Mouse (Mus musculus) fat pad, adult 2 months (tissue): ENCODE measurements around the gene Akap13.
"Not testable (repeated sequence)": the region's sequence is repeated elsewhere in the genome, so short reads cannot be mapped to it uniquely, and the experiment has no call there.

Source experiments
- DNase-seq: peaks from one replicate; pipeline ENCODE4 v3.0.0-alpha.2; 2011; ENCODE audit warnings: low read depth, low spot score; ENCODE audit errors: extremely low read depth

The Akap13 gene

DNA sequence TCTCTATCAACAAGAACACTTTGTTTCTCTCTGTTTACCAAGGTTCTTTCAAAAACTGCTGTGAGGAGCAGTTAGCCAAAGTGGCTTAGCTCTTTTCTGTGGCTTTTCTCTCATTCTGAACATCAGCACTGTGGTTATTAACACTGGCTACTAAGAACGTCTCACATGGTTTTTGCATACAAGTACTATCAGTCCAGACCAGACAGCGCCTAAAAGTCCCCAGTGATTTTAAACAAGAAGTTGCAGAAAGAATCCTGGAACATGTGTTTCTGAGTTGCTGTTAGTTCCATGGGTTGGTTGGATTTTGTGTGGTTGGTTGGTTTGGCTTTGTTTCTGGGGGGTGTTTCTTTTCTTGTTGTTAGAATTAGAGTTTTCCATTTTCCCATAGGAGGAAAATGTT, 257.5 kb downstream of the Akap13 start:
- no peak for DNase-seq

DNA sequence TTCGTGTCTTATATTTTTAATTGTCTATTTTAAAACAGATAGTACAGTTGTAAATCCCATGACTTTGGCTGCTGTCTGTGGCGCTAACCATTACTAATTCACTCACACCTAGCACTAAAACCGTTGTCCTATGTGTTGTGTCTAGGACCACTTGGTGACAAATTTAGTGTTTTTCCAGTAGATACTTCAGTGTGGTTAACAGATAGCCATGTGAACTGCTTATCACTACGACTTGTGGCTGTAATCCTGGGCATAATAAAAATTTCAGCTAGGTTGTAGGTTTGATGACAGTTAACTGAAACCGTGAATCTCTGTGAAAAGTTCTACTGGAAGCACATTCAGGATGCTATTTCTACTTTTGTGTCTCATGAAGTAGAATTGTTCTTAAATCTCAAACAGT, 258.6 kb downstream of the Akap13 start:
- DNase-seq: no peak

DNA sequence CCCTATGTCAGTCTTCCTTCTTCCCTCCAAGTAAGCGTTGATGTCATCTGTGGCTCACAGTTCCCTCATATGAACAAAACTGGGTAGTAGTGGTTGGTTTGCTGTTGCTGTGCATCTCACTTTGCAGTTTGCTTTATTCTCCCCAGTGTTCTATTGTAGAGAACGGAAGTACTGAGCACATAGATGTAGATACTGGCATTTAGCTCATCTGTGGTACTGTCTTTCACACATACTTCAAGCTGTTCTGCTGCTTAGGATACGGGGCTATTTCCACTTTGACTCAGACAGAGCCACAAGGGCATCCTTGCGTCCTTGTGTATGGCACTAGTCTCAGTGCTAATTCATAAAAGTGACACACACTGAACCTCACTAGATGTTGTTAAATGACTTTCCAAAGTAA, 259.7 kb downstream of the Akap13 start:
- no peak for DNase-seq

DNA sequence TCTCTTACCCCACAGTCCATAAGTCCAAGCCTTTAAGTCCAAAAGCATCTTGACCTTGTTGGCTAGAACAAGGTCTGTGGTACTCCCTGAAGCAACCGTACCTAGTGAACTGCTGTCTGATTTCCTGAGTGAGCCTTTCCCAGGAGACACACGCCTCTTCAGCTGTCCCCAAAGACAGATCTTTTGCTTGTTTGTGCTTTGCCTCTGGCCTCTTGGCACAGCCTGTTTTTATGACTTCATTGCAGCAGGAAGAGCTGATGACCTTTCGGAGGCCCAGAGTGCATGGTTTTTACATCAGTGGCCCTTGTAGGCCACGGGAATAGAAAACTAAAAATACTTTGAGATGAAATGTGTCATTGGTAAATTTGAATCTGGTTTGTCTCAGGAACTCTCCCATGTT, 260.6 kb downstream of the Akap13 start:
- peak; percentile 16 for DNase-seq

DNA sequence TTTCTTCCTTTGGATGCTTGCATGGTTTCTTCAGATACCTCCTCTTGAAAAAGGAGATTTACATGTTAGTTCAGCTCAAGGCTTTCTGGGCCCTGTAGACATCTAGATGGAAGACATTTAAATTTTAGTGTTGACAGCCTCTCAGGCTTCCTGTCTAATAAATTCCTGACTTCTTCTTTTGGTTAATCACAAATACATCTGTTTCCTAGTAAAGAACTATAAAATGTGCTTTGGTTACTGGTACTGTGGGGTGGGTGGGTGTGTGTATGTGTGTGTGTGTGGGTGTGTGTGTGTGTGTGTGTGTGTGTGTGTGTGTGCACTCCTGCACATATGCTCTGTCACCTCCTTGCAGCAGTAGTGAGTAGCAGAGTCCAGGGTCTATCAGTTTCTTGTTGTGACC, 262.0 kb downstream of the Akap13 start:
- DNase-seq: no peak

DNA sequence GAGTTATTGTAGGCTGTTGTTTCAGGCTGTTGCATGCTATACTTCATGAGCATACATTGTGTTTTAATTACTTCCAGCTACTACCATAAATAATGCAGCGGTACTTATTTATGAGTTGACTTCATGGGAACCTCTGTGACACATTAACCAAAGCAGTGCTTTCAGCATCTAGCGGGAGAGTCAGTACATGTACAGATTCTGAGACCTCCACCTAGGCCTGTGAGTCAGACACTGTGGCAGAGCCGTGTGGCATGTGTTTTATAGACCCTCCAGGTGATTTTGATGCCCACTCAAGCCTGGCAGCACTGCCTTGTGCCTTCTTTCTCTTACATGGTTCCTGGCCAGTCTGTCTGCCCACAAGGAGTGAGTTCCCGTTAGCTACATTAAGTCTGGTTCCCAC, 266.0 kb downstream of the Akap13 start:
- no peak for DNase-seq

DNA sequence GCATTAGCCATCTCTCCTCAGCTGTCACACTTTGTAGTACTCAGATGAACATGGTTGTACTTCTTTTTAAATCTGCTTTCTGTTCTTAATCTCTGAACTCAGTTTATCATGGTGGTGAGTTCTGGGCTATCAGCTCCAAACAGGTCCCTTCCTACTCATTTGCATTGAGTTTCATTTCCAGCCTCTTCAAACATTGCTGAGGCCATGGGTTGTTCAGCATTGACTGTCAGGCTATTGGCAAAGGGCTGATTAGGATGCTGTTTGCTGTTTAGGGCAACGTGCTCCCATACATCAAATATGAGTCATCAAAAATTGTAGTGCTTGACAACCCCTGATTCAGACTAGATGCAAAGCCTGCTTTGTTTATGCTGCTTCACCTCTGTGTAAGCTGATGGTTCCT, 268.7 kb downstream of the Akap13 start:
- DNase-seq: no peak

- no peak for DNase-seq
Observed at GRCm38 (mm10) chr7:75725899-75726298, 270.6 kb downstream of the Akap13 start.

DNA sequence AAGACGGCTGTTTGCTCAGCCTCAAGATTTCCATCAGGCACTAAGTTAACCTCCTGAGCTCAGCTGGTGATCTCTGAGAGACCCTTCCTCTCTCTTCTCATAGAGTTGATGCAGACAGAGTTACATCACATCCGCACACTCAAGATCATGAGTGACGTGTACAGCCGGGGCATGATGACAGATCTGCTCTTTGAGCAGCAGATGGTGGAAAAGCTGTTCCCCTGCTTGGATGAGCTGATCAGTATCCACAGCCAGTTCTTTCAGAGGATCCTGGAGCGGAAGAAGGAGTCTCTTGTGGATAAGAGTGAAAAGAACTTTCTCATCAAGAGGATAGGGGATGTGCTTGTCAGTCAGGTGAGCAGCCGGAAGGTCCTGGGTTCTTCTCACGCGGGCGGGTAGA, 271.5 kb downstream of the Akap13 start:
- no peak for DNase-seq

DNA sequence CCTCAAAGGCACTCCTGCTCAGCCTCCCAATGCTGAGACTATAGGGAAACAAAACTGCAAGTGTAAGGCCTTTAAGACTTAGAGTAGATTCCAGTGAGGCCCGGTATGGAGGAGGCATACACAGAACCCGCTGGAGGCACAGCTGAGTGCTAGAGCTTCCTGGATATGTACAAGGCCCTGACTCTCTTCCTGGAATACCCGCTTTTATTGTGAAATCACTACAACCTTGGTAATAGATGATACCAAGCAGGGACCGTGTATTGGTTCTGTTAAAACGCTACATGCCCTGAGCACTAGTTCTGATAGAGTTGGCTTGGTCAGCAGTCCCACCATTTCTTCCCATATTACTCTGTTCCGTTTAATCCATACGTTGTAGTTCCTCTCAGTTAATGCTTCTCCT, 274.3 kb downstream of the Akap13 start:
- no peak for DNase-seq

DNA sequence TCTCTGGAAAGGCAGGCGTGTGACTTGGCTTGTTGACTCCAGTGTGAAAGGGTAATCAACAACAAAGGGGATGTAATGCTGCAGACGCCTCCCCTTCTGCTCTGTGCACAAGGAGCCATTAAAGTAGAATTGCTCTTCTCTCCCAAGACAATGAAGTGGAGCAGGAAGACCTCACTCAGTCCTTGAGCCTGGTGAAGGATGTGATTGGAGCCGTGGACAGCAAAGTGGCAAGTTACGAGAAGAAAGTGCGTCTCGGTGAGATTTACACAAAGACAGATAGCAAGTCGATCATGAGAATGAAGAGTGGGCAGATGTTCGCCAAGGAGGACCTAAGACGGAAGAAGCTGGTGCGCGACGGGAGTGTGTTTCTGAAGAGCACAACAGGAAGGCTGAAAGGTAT, 274.9 kb downstream of the Akap13 start:
- no peak for DNase-seq

- DNase-seq: no peak
Observed at GRCm38 (mm10) chr7:75731951-75732350, 276.6 kb downstream of the Akap13 start.

DNA sequence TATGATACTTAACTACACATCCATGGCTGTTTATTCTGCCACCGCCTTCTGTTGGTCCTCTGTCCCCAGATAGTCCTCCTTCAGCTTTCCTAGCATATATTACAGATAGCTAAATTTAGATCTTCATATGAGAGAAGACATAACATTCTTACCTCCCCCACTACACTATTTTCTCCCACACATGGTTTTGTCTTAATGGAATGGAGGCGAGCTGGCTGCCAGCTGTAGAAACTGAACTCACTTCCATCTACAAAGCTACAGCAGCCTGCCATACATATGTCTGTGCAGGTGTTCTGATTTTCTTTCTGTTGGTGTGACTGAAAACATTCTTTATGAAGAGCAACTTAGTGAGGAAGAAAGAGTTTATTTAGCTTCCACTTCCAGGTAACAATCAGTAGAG, 277.8 kb downstream of the Akap13 start:
- DNase-seq: no peak

DNA sequence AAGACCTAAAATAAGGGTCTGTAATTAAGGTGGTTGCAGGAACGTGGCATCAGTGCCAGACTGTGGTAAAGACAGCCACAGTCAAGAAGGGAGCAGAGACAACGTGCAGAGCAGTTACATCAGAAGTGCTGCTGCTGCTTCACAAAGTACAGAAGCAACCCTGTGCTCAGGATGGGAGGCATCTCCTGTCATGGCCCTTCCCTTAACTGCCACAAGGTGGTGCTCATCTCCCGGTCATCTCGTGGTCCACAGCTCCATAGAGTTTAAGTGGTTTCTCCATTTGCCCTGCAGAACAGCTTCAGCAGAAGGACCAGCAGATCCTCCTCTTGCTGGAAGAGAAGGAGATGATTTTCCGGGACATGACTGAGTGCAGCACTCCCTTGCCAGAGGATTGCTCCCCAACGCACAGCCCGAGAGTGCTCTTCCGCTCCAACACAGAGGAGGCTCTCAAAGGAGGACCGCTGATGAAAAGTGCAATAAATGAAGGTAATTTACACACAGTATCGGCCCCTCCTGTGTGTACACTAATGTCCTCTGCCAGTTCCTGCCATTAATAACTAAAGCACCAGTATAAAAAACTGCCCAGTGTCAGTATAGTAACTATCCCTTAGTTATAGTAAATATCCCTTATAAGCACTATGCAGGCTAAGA, 283.9 kb downstream of the Akap13 start:
- DNase-seq: no peak

- DNase-seq: no peak
Observed at GRCm38 (mm10) chr7:75744528-75744927, 289.2 kb downstream of the Akap13 start.

- no peak for DNase-seq
Observed at GRCm38 (mm10) chr7:75744978-75745638, 289.8 kb downstream of the Akap13 start.

DNA sequence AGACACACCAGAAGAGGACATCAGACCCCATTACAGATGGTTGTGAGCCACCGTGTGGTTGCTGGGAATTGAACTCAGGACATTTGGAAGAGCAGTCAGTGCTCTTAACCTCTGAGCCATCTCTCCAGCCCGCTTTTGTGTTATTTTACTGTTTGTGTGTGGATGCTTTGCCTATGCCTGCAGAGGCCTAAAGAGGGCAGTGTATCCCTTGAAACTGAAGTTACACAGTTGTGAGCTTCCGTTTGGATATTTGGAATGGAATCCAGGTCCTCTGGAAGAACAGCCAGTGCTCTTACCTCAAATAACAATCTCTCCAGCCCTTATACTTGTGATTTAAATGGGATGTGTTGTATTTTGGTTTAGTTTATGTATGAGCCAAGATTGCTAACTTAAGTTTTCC, 290.6 kb downstream of the Akap13 start:
- DNase-seq: not testable (repeated sequence)

GRCm38 (mm10) chr7:75750581-75750980, 295.2 kb downstream of the Akap13 start:
- no peak for DNase-seq

GRCm38 (mm10) chr7:75751161-75751803, 295.9 kb downstream of the Akap13 start:
- DNase-seq: no peak

GRCm38 (mm10) chr7:75752442-75753191, 297.3 kb downstream of the Akap13 start:
- DNase-seq: no peak

GRCm38 (mm10) chr7:75753192-75753783, 298.0 kb downstream of the Akap13 start:
- peak; percentile 36 for DNase-seq
